In genomic region chr7:141024865-141025838, GRCm38 (mm10) we compare ENCODE assay signal across 10 mouse cellular contexts. TPM values are rescaled to one million over a fixed set of nuclear protein-coding genes. Genes with fewer than 3 reads are reported as not detected.
DNase-seq lines count a peak whose midpoint lies in the region; ATAC-seq and TF ChIP-seq lines count a peak whose summit lies in the region.
"Had no signal": no experiment of that assay in that cellular context is flagged by ENCODE, and none has a peak within 500 bp of the region (broad histone marks: within the 10 kb centered on the region; RNA-seq: fewer than 3 reads in every experiment).

No protein-coding gene starts in this region.

- H3K27ac ChIP-seq in kidney, adult 2 months (ENCODE audit: insufficient read depth, low read depth, low read length) = peak overlapping the region; percentile 57
- peak overlapping the region; percentile 45; the same call in 1 of the 2 replicates for H3K27ac ChIP-seq in bone marrow, adult 2 months (ENCODE audit: control insufficient read depth, insufficient read depth, low read depth, low read length, poor library complexity)
- peak overlapping the region; percentile 91 for H3K27ac ChIP-seq in hindbrain, embryonic 10.5 days
- H3K27ac ChIP-seq: liver, embryonic 15.5 days had no signal

- no peaks in the 10 kb centered on the region for H3K9me3 ChIP-seq in hindbrain, embryonic 10.5 days
- H3K9me3 ChIP-seq: liver, embryonic 15.5 days had no signal

- intact Hi-C loops in left cerebral cortex, postnatal 10 days (cut with DNase I) = no loop called here

- H3K36me3 ChIP-seq in kidney, adult 2 months (ENCODE audit: control insufficient read depth, insufficient read depth, low read length) = no peaks in the 10 kb centered on the region
- no peaks in the 10 kb centered on the region for H3K36me3 ChIP-seq in hindbrain, embryonic 10.5 days
- H3K36me3 ChIP-seq: liver, embryonic 15.5 days had no signal

- no peak for TF ChIP-seq POLR2A in kidney, adult 2 months (IDR thresholded peaks at IDR 0.05; ENCODE audit: low read depth, low read length)
- TF ChIP-seq POLR2A in bone marrow, adult 2 months (IDR thresholded peaks at IDR 0.05; ENCODE audit: borderline replicate concordance, control insufficient read depth, low read depth, low read length) = no peak

- H3K4me3 ChIP-seq in kidney, adult 2 months (ENCODE audit: insufficient read depth, low read depth, low read length) = no peak overlapping the region
- no peak overlapping the region for H3K4me3 ChIP-seq in bone marrow, adult 2 months (replicated peaks; ENCODE audit: control insufficient read depth, low read depth, low read length)
- peak overlapping the region; percentile 28; the same call in 1 of the 2 replicates for H3K4me3 ChIP-seq in hindbrain, embryonic 10.5 days
- H3K4me3 ChIP-seq: liver, embryonic 15.5 days had no signal

- peak; percentile 67 for ATAC-seq in monocyte, adult 5-6 weeks (replicated peaks; ENCODE audit: insufficient number of reproducible peaks, low FRiP score, low TSS enrichment, poor library complexity, severe bottlenecking)
- ATAC-seq: Patski had no signal

- no peak for TF ChIP-seq CTCF in kidney, adult 2 months (conservative IDR thresholded peaks at IDR 0.05; ENCODE audit: insufficient read depth, insufficient read length, low read depth, low read length)
- no peak for TF ChIP-seq CTCF in bone marrow, adult 2 months (IDR thresholded peaks at IDR 0.05; ENCODE audit: control insufficient read depth, insufficient read depth, low read length)

- 64% methylated on average over 6 of the region's 6 CpGs for WGBS in kidney, adult 2 months
- 46% methylated on average over 6 of the region's 6 CpGs for WGBS in bone marrow, adult 2 months
- 25% methylated on average over 6 of the region's 6 CpGs for WGBS in hindbrain, embryonic 10.5 days

- H3K4me1 ChIP-seq in kidney, adult 2 months (ENCODE audit: control insufficient read depth, insufficient read depth, low read length) = peaks cover 13% of the 10 kb centered on the region
- peaks cover 3% of the 10 kb centered on the region for H3K4me1 ChIP-seq in bone marrow, adult 2 months (ENCODE audit: control insufficient read depth, insufficient read depth, low read length)
- peaks cover 24% of the 10 kb centered on the region for H3K4me1 ChIP-seq in hindbrain, embryonic 10.5 days (replicated peaks)

- H3K27me3 ChIP-seq in kidney, adult 2 months (replicated peaks; ENCODE audit: control insufficient read depth, insufficient read depth, low read length) = no peaks in the 10 kb centered on the region
- no peaks in the 10 kb centered on the region for H3K27me3 ChIP-seq in hindbrain, embryonic 10.5 days (ENCODE audit: insufficient read depth, poor library complexity, severe bottlenecking)
- H3K27me3 ChIP-seq: liver, embryonic 15.5 days; Patski had no signal

- peak; percentile 49 for DNase-seq in kidney, adult 2 months
- no peak for DNase-seq in kidney, postnatal 4 days
- peak; percentile 70 for DNase-seq in hindbrain, embryonic 10.5 days (ENCODE audit: low spot score)
- no peak for DNase-seq in frontal cortex, adult 2 months (ENCODE audit: extremely low spot score in 1 of 2, low spot score in 1 of 2)
- DNase-seq in c-Kit-positive CD71-positive TER-119-positive erythroid progenitor cells, embryonic 14.5 days (ENCODE audit: low spot score) = no peak
- no peak for DNase-seq in left cerebral cortex, postnatal 10 days (ENCODE audit: extremely low spot score in 1 of 2, low spot score in 2 of 2)

RNA-seq across cellular contexts. Expression of gene Gm17387, which starts 3.8 kb away (rescaled TPM):
- polyA plus RNA-seq in kidney, adult 2 months (2012; rRNA removed) = not detected in 2 replicates
- not detected in 2 replicates for polyA plus RNA-seq in bone marrow, adult 2 months (2011; ENCODE audit: insufficient read depth, insufficient read length, low replicate concordance, missing spikeins)
- not detected in 2 replicates for polyA plus RNA-seq in hindbrain, embryonic 10.5 days (2016; fragmentation: Nextera tagmentation; extraction: Ambion mirVana)
- total RNA-seq in monocyte, adult 5-6 weeks (2017) = not detected in 3 replicates
- not detected in 2 replicates for polyA plus RNA-seq in frontal cortex, adult 2 months (2012; rRNA removed)
- total RNA-seq in left cerebral cortex, postnatal 10 days (2021) = not detected
- polyA plus RNA-seq: liver, embryonic 15.5 days; Patski had no signal

RNA-seq across cellular contexts. Expression of gene Ifitm6, which starts 7.4 kb away (rescaled TPM):
- 1.6 and 2.3 TPM in 2 replicates for polyA plus RNA-seq in kidney, adult 2 months (2012; rRNA removed)
- polyA plus RNA-seq in bone marrow, adult 2 months (2011; ENCODE audit: insufficient read depth, insufficient read length, low replicate concordance, missing spikeins) = 195 and 524 TPM in 2 replicates
- polyA plus RNA-seq in hindbrain, embryonic 10.5 days (2016; fragmentation: Nextera tagmentation; extraction: Ambion mirVana) = not detected in 2 replicates
- total RNA-seq in monocyte, adult 5-6 weeks (2017) = 268 to 573 TPM (median 450 TPM) in 3 replicates
- polyA plus RNA-seq in frontal cortex, adult 2 months (2012; rRNA removed) = 0.86 and 1.0 TPM in 2 replicates
- not detected for total RNA-seq in left cerebral cortex, postnatal 10 days (2021)

RNA-seq across cellular contexts. Expression of gene Ifitm3, which starts 14.6 kb away (rescaled TPM):
- 259 and 313 TPM in 2 replicates for polyA plus RNA-seq in kidney, adult 2 months (2012; rRNA removed)
- polyA plus RNA-seq in bone marrow, adult 2 months (2011; ENCODE audit: insufficient read depth, insufficient read length, low replicate concordance, missing spikeins) = 166 and 209 TPM in 2 replicates
- 21.0 and 23.9 TPM in 2 replicates for polyA plus RNA-seq in hindbrain, embryonic 10.5 days (2016; fragmentation: Nextera tagmentation; extraction: Ambion mirVana)
- total RNA-seq in monocyte, adult 5-6 weeks (2017) = 384 to 854 TPM (median 711 TPM) in 3 replicates
- 72.6 and 82.1 TPM in 2 replicates for polyA plus RNA-seq in frontal cortex, adult 2 months (2012; rRNA removed)
- 1 to 10 TPM; 7.8 to 8.6 TPM for total RNA-seq in left cerebral cortex, postnatal 10 days (2021)

RNA-seq across cellular contexts. Expression of gene B4galnt4, which starts 35.8 kb away (rescaled TPM):
- polyA plus RNA-seq in kidney, adult 2 months (2012; rRNA removed) = 0.16 and 0.44 TPM in 2 replicates
- 0.36 and 2.1 TPM in 2 replicates for polyA plus RNA-seq in bone marrow, adult 2 months (2011; ENCODE audit: insufficient read depth, insufficient read length, low replicate concordance, missing spikeins)
- 26.4 and 35.1 TPM in 2 replicates for polyA plus RNA-seq in hindbrain, embryonic 10.5 days (2016; fragmentation: Nextera tagmentation; extraction: Ambion mirVana)
- total RNA-seq in monocyte, adult 5-6 weeks (2017) = 0.10 TPM in 1 of 3 replicates, not detected in the others
- 99.1 and 103 TPM in 2 replicates for polyA plus RNA-seq in frontal cortex, adult 2 months (2012; rRNA removed)
- 100 to 1,000 TPM; 107 to 110 TPM for total RNA-seq in left cerebral cortex, postnatal 10 days (2021)

RNA-seq across cellular contexts. Expression of gene Pkp3, which starts 52.9 kb away (rescaled TPM):
- 17.0 and 19.8 TPM in 2 replicates for polyA plus RNA-seq in kidney, adult 2 months (2012; rRNA removed)
- polyA plus RNA-seq in bone marrow, adult 2 months (2011; ENCODE audit: insufficient read depth, insufficient read length, low replicate concordance, missing spikeins) = 5.4 and 15.9 TPM in 2 replicates
- 5.1 and 5.2 TPM in 2 replicates for polyA plus RNA-seq in hindbrain, embryonic 10.5 days (2016; fragmentation: Nextera tagmentation; extraction: Ambion mirVana)
- total RNA-seq in monocyte, adult 5-6 weeks (2017) = 14.0 to 17.9 TPM (median 14.2 TPM) in 3 replicates
- polyA plus RNA-seq in frontal cortex, adult 2 months (2012; rRNA removed) = 0.11 and 0.22 TPM in 2 replicates
- not detected for total RNA-seq in left cerebral cortex, postnatal 10 days (2021)

Comparison
In these comparisons a context has a peak if more than half of its experiments do, and no peak if none do; other contexts are left out.
1. DNase-seq: peak in kidney, adult 2 months (single experiment) and hindbrain, embryonic 10.5 days (single experiment); none in kidney, postnatal 4 days (0 of 2), frontal cortex, adult 2 months (0 of 2), c-Kit-positive CD71-positive TER-119-positive erythroid progenitor cells, embryonic 14.5 days (single experiment) and left cerebral cortex, postnatal 10 days (0 of 2).
2. RNA of gene Ifitm6, which starts 7.4 kb away (polyA plus RNA-seq): 195 to 524 TPM in bone marrow, adult 2 months; 1.6 to 2.3 TPM in kidney, adult 2 months, 0.86 to 1.0 TPM in frontal cortex, adult 2 months and not detected in hindbrain, embryonic 10.5 days; every median in the first group is over 10 times any median in the second.
3. Peak in every context shown above with its lines, with median percentiles within 50 percentile points of each other: H3K27ac ChIP-seq.